Mouse (Mus musculus) limb, embryonic 10.5 days (tissue): ENCODE measurements around the gene Rab34. TPM values are rescaled to one million over a fixed set of nuclear protein-coding genes. Genes with fewer than 3 reads are reported as not detected.
A peak's percentile ranks its signal among the peaks of the same experiment; 100 is the strongest.

ENCODE experiments used
- DNase-seq: peaks from one replicate; pipeline ENCODE4 v3.0.0-alpha.2; 2017; ENCODE audit warnings: low spot score
- H3K27ac ChIP-seq: fragments of 300-500 bp; sonication (generic); 2 replicates; pipeline ENCODE4 v1.5.1; 2016; ENCODE audit warnings: mild to moderate bottlenecking
- H3K27me3 ChIP-seq: fragments of 300-500 bp; sonication (generic); 2 replicates; pipeline ENCODE4 v1.6.1; 2016; ENCODE audit warnings: low read depth, mild to moderate bottlenecking; ENCODE audit not compliant: poor library complexity, severe bottlenecking
- H3K36me3 ChIP-seq: fragments of 300-500 bp; sonication (generic); 2 replicates; pipeline ENCODE4 v1.6.1; 2016; ENCODE audit warnings: mild to moderate bottlenecking, moderate library complexity
- H3K4me1 ChIP-seq: fragments of 300-500 bp; sonication (generic); 2 replicates; pipeline ENCODE4 v1.6.1; 2016
- H3K4me3 ChIP-seq: fragments of 300-500 bp; sonication (generic); 2 replicates; pipeline ENCODE4 v1.5.1; 2016; ENCODE audit warnings: mild to moderate bottlenecking, moderate library complexity
- H3K9me3 ChIP-seq: fragments of 300-500 bp; sonication (generic); replicated peaks from 2 replicates; pipeline ENCODE4 v1.6.1; 2016; ENCODE audit warnings: mild to moderate bottlenecking
- WGBS: fragments of 180-500 bp; shearing (Covaris S2); methylation state at CpG from one replicate; pipeline ENCODE4 v1.1.7; 2016; 5-methylcytosine and 5-hydroxymethylcytosine counted together
- polyA plus RNA-seq: library from polyadenylated mRNA; unstranded; fragments of >200 nt; fragmentation: Nextera tagmentation; extraction: Ambion mirVana; gene quantifications from 2 replicates; pipeline ENCODE4 v1.2.1, GENCODE M21; 2016

The Rab34 gene
- 139 and 141 TPM in 2 replicates for polyA plus RNA-seq

GRCm38 (mm10) chr11:78188331-78189233 lies at the start of gene Rab34:
TSS of gene Rab34 (plus strand) at chr11:78188430.
- Histone ChIP-seq H3K4me3 (peak within 1 kb of the TSS; percentile 86), H3K27ac (peak within 1 kb of the TSS; percentile 100), H3K9me3 (no peaks in the 10 kb centered on the region), H3K4me1 (peaks cover 30% of the 10 kb centered on the region), H3K27me3 (no peaks in the 10 kb centered on the region), H3K36me3 (peaks cover 35% of the 10 kb centered on the region)
- WGBS = under 1% methylated on average over 78 of the region's 80 CpGs
- peak; percentile 92 for DNase-seq

DNA sequence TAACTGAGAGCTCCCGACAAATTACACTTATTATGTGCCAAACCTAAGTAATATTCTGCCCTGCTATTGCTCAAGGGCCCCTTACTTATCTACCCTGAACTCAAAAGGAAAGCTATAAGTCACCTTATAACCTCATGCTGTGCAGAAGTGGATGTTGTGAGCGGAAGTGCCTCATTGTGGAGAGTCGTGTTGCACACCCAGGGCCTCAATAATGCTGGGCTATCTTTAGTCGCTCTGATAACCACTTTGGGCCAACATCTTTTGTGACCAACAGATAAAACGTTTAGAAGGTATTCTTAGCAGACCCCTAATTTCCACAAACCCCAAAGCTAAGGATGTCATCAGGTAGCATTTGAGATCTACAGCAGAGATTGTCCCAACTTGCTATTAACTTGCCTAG lies 47.6 kb upstream of the Rab34 start:
- Histone ChIP-seq H3K4me1 (no peaks in the 10 kb centered on the region), H3K27me3 (no peaks in the 10 kb centered on the region), H3K27ac (no peak overlapping the region), H3K36me3 (peaks cover 29% of the 10 kb centered on the region), H3K9me3 (no peaks in the 10 kb centered on the region), H3K4me3 (no peak overlapping the region)
- 85% methylated on average over 5 of the region's 5 CpGs for WGBS
- no peak for DNase-seq

DNA sequence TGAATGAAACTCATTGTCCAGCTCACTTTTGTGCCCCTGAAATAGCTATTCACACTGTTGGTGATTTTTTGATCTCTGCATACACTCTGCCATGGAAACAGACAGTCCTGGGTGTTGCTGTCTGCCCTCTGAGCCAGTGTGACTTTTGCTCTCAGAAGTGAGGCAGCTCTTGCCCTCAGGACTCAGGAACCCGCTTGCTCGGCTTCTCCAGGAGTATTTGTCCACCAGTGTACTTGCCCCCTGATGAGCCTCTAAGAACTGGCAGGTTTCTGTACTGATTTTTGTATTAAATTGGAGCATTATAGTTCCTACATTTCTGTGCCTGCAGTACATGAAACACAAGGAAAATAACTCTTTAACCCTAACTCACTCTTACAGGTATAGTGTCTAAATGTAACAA lies 44.7 kb upstream of the Rab34 start:
- 96% methylated on average over 2 of the region's 2 CpGs for WGBS
- H3K4me1 ChIP-seq = no peaks in the 10 kb centered on the region
- no peaks in the 10 kb centered on the region for H3K27me3 ChIP-seq
- H3K27ac ChIP-seq = no peak overlapping the region
- DNase-seq = no peak
- H3K9me3 ChIP-seq = no peaks in the 10 kb centered on the region
- H3K4me3 ChIP-seq = no peak overlapping the region
- H3K36me3 ChIP-seq = peaks cover 57% of the 10 kb centered on the region

- WGBS = 94% methylated on average over 5 of the region's 5 CpGs
These were observed 42.1 kb upstream of the Rab34 start for GRCm38 (mm10) chr11:78146168-78146567.

DNA sequence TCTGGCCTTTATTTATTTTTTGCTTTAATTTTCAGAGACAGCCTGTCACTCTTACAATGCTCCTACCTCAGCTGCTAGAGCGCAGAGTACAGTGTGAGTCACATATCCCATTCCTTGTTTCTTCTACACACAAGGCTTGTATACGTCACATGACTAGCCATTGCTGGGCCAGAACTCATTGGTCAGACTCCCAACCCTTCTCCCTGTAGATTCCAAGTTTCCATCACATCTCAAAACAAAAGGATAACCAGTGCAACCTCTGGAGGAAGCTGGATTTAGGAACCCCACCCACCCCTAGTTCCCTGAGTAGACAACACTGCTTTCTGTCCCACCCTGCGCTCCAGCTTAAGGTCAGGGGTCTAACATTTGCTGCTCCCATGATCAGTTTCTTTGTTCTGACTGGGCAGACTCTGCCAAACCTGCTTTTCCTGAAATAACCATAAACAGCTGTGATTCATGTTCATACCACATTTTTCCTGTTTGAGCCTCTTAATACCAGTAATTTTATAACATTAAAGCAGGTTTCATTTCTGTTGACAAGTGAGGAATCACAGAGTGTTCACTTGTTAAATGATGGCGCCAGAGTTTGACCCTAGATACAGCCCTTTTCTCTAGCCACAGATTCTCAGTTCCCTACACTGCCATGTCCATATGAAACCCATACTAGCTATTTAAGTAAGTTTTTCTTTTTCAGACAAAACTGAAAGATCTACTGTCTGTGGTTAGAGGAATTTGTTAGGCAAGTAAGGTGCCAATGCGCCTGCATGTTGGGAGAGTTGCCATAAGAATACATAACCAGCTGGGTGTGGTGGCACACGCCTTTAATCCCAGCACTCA lies 41.3 kb upstream of the Rab34 start:
- WGBS = 93% methylated on average over 6 of the region's 6 CpGs
- H3K9me3 ChIP-seq = no peaks in the 10 kb centered on the region
- H3K4me1 ChIP-seq = no peaks in the 10 kb centered on the region
- H3K27me3 ChIP-seq = no peaks in the 10 kb centered on the region
- no peak for DNase-seq
- H3K36me3 ChIP-seq = peaks cover 88% of the 10 kb centered on the region
- no peak overlapping the region for H3K4me3 ChIP-seq
- H3K27ac ChIP-seq = no peak overlapping the region

More at GRCm38 (mm10) chr11:78146168-78146567, 42.1 kb upstream of the Rab34 start:
- no peaks in the 10 kb centered on the region for H3K27me3 ChIP-seq
- no peak for DNase-seq
- peaks cover 81% of the 10 kb centered on the region for H3K36me3 ChIP-seq
- H3K4me1 ChIP-seq = no peaks in the 10 kb centered on the region
- no peak overlapping the region for H3K4me3 ChIP-seq
- no peaks in the 10 kb centered on the region for H3K9me3 ChIP-seq
- no peak overlapping the region for H3K27ac ChIP-seq

GRCm38 (mm10) chr11:78151161-78151560 lies 37.1 kb upstream of the Rab34 start:
- no peaks in the 10 kb centered on the region for H3K27me3 ChIP-seq
- H3K4me1 ChIP-seq = no peaks in the 10 kb centered on the region
- DNase-seq = no peak
- H3K4me3 ChIP-seq = no peak overlapping the region
- no peak overlapping the region for H3K27ac ChIP-seq
- 28% methylated on average over 1 of the region's 1 CpGs for WGBS
- peaks cover 96% of the 10 kb centered on the region for H3K36me3 ChIP-seq
- H3K9me3 ChIP-seq = no peaks in the 10 kb centered on the region

DNA sequence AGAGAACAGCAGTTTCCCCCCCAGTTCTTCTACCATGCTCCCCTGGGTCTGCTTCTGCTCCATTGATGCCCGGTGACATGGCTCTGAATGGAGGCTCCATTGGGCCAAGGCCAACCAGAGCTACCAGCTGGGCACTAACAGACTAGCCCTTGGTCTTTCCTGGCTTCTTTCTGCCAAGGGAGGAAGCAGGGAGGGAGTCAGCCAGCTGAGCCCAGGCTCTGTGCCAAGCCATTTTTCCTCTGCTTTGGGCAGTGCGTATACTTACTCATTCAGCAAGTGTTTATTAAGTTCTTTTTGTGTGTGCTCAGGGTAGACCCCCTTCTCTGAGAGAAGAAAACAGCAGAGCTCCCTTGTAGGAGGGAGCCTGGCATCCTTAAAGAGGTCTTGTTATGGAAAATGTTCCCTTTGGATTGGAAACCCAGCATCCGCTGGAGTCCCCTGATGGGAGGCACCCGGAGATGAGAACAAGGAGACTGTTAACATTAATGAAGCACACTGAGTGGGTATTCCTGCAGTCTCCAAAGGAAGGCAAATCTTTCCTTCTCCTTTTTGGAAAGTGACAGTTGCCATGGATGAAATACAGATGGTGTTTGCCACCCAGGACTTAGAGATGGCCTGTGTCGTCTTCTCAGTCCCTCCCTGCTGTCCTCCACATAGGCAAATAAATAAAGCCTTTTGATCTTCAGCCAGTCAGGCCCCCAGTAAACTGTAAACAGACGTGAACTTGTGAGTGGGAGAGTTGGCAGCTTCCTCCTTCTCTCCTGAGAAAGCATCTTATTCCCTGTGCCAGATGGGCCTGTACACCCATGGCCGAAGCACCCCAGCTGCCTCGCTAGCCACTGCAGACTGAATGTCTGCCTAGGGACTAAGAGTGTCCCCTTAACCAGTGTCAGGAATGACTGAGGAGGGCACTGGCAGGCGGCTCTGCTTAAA lies 35.7 kb upstream of the Rab34 start:
- Histone ChIP-seq H3K36me3 (peaks cover 97% of the 10 kb centered on the region), H3K27ac (no peak overlapping the region), H3K4me1 (no peaks in the 10 kb centered on the region), H3K9me3 (no peaks in the 10 kb centered on the region), H3K27me3 (no peaks in the 10 kb centered on the region), H3K4me3 (no peak overlapping the region)
- WGBS = 69% methylated on average over 9 of the region's 9 CpGs
- DNase-seq = no peak

- H3K27ac ChIP-seq = 0 out of 2 replicates have a peak overlapping the region, but pooled peaks have one; percentile 17
- no peaks in the 10 kb centered on the region for H3K9me3 ChIP-seq
- H3K4me1 ChIP-seq = 0 out of 2 replicates have a peak, but pooled peaks cover 2% of the 10 kb centered on the region
- WGBS = 94% methylated on average over 13 of the region's 13 CpGs
- no peak for DNase-seq
- peaks cover 98% of the 10 kb centered on the region for H3K36me3 ChIP-seq
- no peaks in the 10 kb centered on the region for H3K27me3 ChIP-seq
- no peak overlapping the region for H3K4me3 ChIP-seq
These were observed 34.5 kb upstream of the Rab34 start for GRCm38 (mm10) chr11:78153778-78154177.

- DNase-seq = no peak
- Histone ChIP-seq H3K4me3 (no peak overlapping the region), H3K27ac (no peak overlapping the region), H3K36me3 (peaks cover 99% of the 10 kb centered on the region), H3K4me1 (0 out of 2 replicates have a peak, but pooled peaks cover 8% of the 10 kb centered on the region), H3K9me3 (no peaks in the 10 kb centered on the region), H3K27me3 (no peaks in the 10 kb centered on the region)
- WGBS = 88% methylated on average over 5 of the region's 5 CpGs
These were observed 32.6 kb upstream of the Rab34 start for GRCm38 (mm10) chr11:78155674-78156073.

GRCm38 (mm10) chr11:78156156-78156699 lies 32.0 kb upstream of the Rab34 start:
- peaks cover 99% of the 10 kb centered on the region for H3K36me3 ChIP-seq
- no peaks in the 10 kb centered on the region for H3K9me3 ChIP-seq
- peaks cover 11% of the 10 kb centered on the region for H3K4me1 ChIP-seq
- no peaks in the 10 kb centered on the region for H3K27me3 ChIP-seq
- H3K4me3 ChIP-seq = no peak overlapping the region
- H3K27ac ChIP-seq = no peak overlapping the region
- DNase-seq = no peak
- WGBS = 82% methylated on average over 6 of the region's 6 CpGs

- Histone ChIP-seq H3K4me1 (peaks cover 35% of the 10 kb centered on the region), H3K9me3 (no peaks in the 10 kb centered on the region), H3K27me3 (no peaks in the 10 kb centered on the region), H3K36me3 (peaks cover 100% of the 10 kb centered on the region), H3K27ac (no peak overlapping the region), H3K4me3 (peak overlapping the region; percentile 0; the same call in 1 of the 2 replicates)
- DNase-seq = peak; percentile 73
- WGBS = 40% methylated on average over 2 of the region's 2 CpGs
These were observed 29.1 kb upstream of the Rab34 start for GRCm38 (mm10) chr11:78159096-78159495.

- Histone ChIP-seq H3K27me3 (no peaks in the 10 kb centered on the region), H3K4me3 (peak overlapping the region; percentile 0; the same call in 1 of the 2 replicates), H3K9me3 (no peaks in the 10 kb centered on the region), H3K4me1 (peaks cover 35% of the 10 kb centered on the region), H3K36me3 (peaks cover 98% of the 10 kb centered on the region), H3K27ac (no peak overlapping the region)
- 82% methylated on average over 7 of the region's 7 CpGs for WGBS
- no peak for DNase-seq
These were observed 28.7 kb upstream of the Rab34 start for GRCm38 (mm10) chr11:78159557-78159956.
